Mouse (Mus musculus): Measurements from ENCODE around the gene Nfkb1.

Gene Nfkb1

GRCm38 (mm10) chr3:135665777-135666259 lies 25.5 kb downstream of the Nfkb1 start:
- no peak for DNase-seq

DNA sequence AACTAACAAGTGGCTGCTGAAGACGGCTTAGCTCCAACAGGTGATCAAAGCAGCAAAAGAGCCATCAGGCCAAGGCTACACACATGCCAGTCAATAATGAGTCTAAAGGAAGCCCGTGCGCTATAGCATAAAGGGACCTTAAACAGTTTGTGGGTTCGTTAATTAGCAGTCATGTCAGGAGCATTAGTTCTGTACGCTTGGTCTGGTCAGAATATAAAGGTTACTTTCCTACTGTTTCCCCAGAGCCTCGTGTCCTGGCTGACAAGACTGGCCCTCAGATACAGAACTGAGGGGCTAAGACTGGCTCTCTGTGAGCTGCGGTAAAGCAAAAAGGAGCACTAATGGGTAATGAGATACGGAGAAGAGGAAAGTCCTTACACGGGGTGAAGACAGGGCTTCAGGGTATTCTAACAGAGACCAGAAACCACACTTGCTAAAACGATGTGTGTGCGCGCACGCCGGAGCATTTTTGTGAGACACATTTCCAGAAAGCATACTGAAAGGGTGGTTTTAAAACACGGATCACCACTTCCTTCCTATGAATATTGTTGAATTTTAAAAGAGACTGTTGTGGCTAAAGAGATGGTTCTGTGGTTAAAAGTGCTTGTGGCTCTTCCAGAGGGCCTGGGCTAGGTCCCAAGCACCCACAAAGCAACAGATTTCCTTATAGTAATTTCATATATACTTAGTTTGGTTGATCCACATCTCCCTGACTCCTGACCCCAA lies 29.0 kb downstream of the Nfkb1 start:
- DNase-seq, result no peak

DNA sequence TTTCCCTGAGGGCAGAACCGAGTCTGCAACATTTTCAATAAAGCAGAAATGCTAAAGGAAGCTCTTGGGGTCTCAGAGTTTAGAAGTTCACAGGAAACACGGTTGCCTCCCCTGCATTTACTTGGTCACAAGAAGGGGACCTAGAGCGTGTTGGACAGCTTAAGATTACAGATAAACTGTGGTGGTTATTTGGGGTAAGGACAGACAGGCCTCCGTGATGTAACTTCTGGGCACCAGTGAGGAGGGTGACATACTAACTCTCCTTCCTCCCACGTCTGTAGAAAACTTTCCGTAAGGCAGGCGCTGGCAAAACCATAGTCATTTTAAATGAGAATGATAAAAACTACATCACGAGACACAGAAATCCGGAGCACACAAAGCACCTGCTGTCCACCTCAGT lies 29.6 kb downstream of the Nfkb1 start:
- DNase-seq, result no peak

- DNase-seq, result no peak
These were observed 32.7 kb downstream of the Nfkb1 start for GRCm38 (mm10) chr3:135658540-135659097.

DNA sequence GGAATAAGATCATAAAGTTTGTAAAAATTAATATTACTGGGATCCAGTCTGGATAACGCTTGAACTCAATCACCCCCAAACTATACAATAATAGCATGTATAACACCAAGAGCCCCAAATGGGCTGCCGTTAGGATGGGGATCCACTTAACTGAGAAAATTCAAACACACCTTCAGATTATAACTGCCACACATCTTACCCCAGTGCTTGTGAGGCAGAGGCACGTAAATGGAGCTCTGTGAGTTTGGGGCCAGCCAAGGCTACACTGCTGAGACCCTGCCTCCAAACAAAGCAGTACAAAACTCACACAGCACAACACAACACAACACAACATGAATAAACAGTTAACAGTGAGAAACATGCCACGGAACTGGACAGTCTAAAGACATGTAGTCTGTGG lies 35.2 kb downstream of the Nfkb1 start:
- no peak for DNase-seq

DNA sequence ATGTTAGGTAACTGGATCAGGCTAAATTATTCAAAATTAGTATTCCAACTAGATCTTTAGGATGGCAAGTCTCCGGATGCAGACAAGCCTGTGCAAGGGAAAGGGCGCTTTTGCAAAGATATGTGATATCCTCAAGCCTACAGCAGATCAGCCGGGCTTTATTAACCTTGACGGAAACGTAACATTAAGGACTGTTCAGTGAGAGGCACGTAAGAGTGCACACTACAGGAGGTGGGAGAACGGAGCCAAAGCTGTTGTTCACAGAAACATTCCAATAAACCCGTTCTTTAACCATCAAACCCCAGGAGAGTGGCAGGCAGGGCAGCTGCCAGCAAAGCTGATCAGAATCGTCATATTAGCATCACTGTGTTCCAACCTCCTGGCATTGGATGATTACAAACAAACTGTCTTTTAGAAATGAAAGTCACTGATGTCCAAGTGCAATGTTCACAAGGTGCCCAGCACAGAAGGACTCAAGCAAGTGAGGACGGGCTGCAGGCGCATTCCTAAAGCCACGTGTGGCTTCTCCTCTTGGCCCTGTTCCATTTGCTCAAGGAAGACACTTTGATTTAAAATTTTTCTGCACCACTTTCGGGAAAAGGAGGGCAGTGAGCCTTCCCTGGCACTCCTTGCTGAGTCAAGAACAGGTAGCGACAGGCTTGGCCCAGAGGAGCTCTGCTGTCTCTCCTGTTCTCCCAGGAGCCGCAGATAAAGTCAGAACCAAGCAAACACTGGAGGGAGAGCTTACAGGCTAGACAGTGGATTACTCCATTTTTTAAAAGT lies 40.4 kb downstream of the Nfkb1 start:
- DNase-seq, result peak; percentile 10 to 26

- DNase-seq, result no peak
These were observed 41.5 kb downstream of the Nfkb1 start for GRCm38 (mm10) chr3:135649809-135650208.

- no peak for DNase-seq
These were observed 42.8 kb downstream of the Nfkb1 start for GRCm38 (mm10) chr3:135648501-135648900.

GRCm38 (mm10) chr3:135646622-135647021 lies 44.7 kb downstream of the Nfkb1 start:
- peak; percentile 31 to 53 for DNase-seq

DNA sequence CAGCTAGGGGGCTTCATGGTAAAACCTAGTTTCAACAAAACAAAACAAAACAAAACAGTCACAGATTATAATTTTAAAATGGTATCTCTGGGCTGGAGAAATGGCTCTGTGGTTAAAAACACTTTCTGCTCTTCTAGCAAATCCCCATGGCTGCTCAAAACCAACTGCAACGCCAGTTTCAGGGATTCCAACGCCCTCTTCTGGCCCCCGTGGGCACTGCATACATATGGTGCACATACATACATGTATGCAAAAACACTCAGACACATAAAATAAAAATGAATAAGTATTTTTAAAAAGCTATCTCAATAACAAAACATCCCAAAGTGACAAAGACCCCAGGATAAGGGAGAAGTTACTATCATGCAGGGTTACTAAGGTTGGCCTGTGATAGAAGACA lies 46.4 kb downstream of the Nfkb1 start:
- no peak for DNase-seq

GRCm38 (mm10) chr3:135641623-135641915 lies 49.8 kb downstream of the Nfkb1 start:
- no peak for DNase-seq

- no peak for DNase-seq
These were observed 50.3 kb downstream of the Nfkb1 start for GRCm38 (mm10) chr3:135640856-135641622.

DNA sequence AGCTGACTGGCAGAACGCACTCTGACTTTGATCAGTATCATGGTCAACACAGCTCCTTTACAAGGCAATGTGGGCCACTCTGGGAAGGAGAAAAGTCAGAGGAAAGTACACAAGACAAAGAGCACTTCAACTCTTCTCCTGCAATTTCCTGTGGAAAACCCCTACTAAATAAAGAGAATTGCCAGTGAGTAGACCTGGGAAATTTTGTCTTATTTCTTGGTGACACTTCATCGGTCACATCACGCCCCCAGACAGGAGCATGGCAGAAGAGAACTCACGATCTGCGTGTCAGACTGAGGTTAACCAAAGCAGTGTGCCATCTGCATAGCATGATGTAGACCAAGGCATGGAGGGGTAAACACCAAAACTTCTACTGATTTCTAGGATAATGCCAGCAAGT lies 51.1 kb downstream of the Nfkb1 start:
- no peak for DNase-seq

- DNase-seq, result no peak
These were observed 53.8 kb downstream of the Nfkb1 start for GRCm38 (mm10) chr3:135637592-135637991.

GRCm38 (mm10) chr3:135636454-135636853 lies 54.9 kb downstream of the Nfkb1 start:
- peak in 1 of 2 experiments; percentile 14 for DNase-seq

DNA sequence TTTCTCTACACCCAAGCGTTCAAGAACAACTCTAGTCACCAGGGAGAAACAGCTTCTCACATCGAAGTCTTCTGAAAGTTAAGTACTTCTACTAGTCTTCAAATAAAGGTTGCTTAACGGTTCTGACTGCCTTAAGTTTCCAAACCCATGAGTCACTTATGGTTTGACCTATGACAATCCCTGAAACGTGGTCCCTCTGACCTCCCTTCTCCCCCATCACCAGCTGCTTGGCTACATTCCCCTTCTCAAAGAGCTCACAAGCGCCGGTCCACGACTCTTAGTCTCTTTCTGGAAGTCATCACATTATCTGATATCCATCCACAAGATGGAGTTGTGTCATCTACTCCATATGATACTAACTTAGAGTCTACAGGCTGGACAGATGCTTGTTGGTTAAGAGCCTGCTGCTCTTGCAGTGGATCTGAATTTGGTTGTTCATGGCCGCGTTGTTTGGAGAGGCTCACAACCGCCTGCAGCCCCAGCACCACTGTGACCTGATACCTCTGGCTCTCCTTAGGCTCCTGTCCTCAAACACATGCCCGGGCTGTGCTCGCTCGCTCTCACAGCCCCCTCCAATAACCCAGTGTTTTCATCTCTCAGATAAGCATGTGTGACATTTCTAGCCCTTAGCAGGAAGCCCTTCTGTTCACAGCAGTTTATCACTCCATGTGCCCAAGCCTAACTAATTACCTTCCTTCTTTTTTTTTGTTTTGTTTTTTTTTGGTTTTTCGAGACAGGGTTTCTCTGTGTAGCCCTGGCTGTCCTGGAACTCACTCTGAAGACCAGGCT lies 55.5 kb downstream of the Nfkb1 start:
- no peak for DNase-seq

DNA sequence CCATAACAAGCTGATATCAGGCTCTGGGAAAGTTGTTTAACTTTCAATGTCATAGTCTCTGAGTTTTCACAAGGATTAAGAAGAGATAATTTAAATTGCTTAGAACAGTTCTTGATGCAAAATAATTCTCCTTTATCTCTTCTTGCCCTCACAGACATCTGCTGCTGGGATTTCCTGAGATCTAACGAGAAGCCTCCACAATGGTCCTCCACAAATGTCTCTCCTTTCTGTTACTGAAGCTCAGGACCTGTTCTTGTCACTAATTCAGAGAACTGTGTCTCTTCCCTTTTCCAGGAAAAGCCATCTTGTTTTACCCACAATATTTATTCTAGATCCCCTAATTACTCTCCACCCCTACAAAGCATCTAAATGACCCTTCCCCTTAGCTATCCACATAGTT lies 56.3 kb downstream of the Nfkb1 start:
- no peak for DNase-seq

- DNase-seq, result no peak
These were observed 57.1 kb downstream of the Nfkb1 start for GRCm38 (mm10) chr3:135634275-135634674.

- DNase-seq, result no peak
These were observed 59.5 kb downstream of the Nfkb1 start for GRCm38 (mm10) chr3:135631856-135632255.

DNA sequence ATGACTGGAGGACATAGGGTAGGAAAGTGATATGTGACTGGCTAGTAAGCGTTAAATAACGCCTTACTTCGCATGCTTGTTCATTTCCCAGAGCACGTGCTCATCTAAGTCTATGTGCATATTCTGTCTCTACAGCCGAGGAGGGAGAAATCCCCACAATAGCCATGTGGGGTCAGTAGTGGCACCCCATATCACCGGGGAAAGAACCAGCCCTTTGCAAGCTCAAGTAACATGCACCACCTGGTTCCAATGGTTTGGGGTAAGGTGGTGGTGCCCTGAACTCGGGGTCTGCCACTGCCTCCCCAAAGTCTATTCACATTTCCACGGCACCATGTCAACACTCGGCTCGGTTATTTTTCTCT lies 60.3 kb downstream of the Nfkb1 start:
- DNase-seq, result peak; percentile 65

DNA sequence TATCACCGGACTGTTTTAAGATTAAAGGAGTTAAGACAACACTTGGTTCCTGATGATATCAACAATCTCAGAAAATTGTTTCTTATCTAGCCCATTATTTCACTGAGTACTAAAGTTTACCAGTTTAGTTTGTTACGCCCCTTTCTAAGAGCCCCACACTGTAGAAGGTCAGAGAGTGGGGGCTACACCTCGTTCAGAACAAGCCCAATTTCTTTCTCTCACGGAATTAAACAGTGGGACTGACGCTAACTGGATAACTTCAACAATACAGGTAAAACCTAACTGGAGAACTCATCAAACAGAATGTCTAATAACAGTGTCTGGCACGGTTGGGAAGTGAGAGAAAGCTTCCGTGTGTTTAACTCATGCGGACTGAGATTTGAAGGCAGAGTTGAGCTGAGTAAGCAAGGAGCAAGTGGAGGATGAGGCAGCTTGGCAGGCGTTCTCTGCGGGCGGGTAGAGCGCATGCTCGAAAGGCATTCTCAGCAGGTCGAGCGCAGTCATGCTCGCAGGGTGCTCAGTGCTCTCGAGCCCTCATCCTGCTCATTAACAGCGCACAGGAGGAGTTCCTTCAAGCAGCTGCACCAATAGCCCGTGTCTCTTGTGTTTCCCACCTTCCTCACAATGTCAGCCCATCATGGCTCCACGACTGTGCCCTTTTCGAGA lies 60.8 kb downstream of the Nfkb1 start:
- DNase-seq, result peak; percentile 31 to 33

- no peak for DNase-seq
These were observed 61.5 kb downstream of the Nfkb1 start for GRCm38 (mm10) chr3:135629830-135630355.
